Mouse (Mus musculus) large intestine, adult 2 months (tissue): ENCODE measurements around the gene Slc22a6. TPM values are rescaled to one million over a fixed set of nuclear protein-coding genes. Genes with fewer than 3 reads are reported as not detected.

Source experiments
- DNase-seq: peaks from one replicate; pipeline ENCODE4 v3.0.0-alpha.2; 2012; ENCODE audit warnings: low read depth, low spot score
- WGBS: fragments of 180-500 bp; shearing (Covaris S2); methylation state at CpG from one replicate; pipeline ENCODE4 v1.1.7; 2018; 5-methylcytosine and 5-hydroxymethylcytosine counted together
- polyA plus RNA-seq: library from polyadenylated mRNA; depleted of rRNA; stranded (reverse); fragments of >200 nt; gene quantifications from 2 replicates; pipeline ENCODE4 v1.2.3, GENCODE M21; 2012; rRNA removed

The Slc22a6 gene
- not detected in 2 replicates for polyA plus RNA-seq

DNA sequence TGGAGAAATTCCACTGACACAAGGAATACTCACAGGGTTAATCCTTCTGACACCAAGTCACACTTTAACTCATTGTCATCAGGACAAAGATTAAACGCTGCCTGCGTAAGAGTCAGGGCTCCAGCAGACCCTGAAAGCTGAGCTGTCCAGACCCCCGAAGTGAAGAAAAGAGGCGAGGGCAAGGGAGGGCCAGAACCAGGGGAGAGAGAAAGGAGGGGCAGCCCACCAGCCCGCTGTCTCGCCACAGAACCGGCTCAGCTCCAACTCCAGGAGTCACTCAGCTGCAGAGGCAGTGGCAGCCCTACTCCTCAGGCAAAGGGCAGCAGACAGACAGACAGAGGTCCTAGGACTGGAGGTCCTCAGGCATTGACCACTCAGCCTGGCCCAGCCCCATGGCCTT is at the start of gene Slc22a6:
Gene Slc22a6 (plus strand): TSS at position 136 of the 400 bp plus-strand sequence.
- whole genome bisulfite sequencing, result 54% methylated on average over 7 of the region's 7 CpGs
- no peak for DNase-seq

DNA sequence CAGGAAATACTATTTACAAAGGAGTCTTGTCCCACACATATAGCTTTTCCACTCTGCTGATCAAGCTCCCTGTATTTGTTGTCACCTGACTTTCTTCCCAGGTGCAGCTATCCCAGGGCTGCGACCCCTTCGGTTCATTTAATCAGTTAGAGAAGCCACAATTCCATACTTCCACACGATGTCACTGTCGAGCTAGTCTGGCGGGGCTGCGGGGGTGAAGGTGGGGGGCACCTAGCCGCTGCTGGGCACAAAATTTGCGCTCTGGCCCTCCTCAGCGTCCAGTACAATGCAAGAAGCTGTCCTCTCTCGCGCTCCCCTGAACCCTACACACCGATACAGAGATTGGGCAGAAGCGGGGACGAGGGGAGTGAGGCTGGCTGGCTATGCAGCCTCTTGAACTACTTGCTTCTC is 48.4 kb upstream of the Slc22a6 start:
- no peak for DNase-seq
- WGBS, result 37% methylated on average over 14 of the region's 14 CpGs

DNA sequence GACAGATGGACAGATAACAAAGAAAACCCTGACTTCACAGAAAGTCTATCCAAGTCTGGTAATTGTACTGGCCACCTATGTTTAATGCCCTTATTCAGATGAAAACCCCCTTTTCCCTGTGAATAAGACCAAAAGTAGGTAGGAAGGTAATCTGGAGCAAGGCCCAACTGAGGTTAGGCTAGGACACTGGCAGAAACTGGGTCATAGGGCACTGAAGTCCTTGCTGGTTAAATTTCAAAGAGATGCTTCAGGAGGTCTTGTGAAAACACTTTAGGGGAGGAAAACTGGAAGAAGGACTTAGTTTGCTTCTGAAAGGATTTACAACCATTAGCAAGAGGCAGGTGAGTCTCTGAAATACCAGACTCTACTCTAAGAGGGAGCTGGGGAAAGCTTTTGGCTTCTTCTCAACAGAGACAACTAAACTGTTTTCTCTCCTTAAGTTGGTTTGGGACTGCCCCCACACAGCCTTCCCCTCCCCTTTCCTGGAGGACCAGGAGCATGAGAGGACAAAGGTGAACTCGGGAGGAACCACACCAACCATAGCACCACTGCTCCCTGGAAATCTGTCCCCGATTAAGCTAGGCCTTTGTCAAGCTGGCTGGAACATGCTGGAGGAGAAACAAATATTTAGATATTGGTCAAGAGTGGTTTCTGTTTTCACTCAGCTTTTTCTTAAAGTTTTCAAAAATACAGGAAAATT is 47.3 kb upstream of the Slc22a6 start:
- no peak for DNase-seq
- 13% methylated on average over 2 of the region's 2 CpGs for WGBS

GRCm38 (mm10) chr19:8571746-8572145 is 46.1 kb upstream of the Slc22a6 start:
- WGBS, result 26% methylated on average over 7 of the region's 7 CpGs
- DNase-seq, result no peak

DNA sequence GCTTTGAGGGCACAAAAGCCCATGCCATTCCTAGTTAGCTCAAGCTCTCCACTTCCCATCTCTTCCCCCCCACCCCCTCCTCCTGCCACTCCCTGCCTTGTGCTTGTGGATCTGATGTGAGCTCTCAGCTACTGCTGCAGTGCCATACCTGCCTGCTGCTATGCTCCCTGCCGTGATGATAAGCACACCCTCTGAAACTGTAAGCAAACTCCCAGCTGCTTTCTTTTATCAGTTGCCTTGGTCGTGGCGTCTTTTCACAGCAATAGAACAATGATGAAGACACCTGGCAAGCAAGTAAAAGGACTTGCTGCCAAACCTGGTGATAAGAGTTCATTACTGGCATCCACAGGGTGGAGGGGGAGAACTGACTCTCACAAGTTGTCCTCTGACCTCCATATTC is 45.4 kb upstream of the Slc22a6 start:
- no peak for DNase-seq
- WGBS, result 22% methylated on average over 3 of the region's 3 CpGs

- 87% methylated on average over 4 of the region's 4 CpGs for WGBS
- no peak for DNase-seq
These were observed 40.4 kb upstream of the Slc22a6 start for GRCm38 (mm10) chr19:8577432-8577831.

- DNase-seq, result peak; percentile 32
- 19% methylated on average over 24 of the region's 24 CpGs for WGBS
These were observed 39.4 kb upstream of the Slc22a6 start for GRCm38 (mm10) chr19:8578293-8578969.

DNA sequence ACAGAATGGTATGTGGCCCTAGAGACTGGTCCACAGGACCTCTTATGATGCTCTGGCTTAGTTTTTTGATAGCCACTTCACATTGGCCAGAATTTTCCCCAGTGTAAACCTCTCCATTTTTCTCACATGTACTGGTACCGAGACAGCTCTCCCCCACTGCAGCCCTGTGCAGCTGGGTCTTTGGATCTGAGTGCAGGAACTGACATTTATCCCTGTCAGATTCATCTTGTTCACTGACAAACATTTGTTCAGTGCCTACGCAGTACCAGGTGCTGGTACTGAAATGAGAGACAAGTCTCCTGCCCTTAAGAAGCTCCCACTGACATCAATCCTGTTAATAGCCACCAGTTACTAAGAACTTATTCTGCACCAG is 38.9 kb upstream of the Slc22a6 start:
- WGBS, result 78% methylated on average over 2 of the region's 2 CpGs
- no peak for DNase-seq

GRCm38 (mm10) chr19:8585298-8585697 is 32.5 kb upstream of the Slc22a6 start:
- 82% methylated on average over 3 of the region's 3 CpGs for WGBS
- DNase-seq, result no peak

- WGBS, result 80% methylated on average over 2 of the region's 2 CpGs
- no peak for DNase-seq
These were observed 31.9 kb upstream of the Slc22a6 start for GRCm38 (mm10) chr19:8585899-8586298.

DNA sequence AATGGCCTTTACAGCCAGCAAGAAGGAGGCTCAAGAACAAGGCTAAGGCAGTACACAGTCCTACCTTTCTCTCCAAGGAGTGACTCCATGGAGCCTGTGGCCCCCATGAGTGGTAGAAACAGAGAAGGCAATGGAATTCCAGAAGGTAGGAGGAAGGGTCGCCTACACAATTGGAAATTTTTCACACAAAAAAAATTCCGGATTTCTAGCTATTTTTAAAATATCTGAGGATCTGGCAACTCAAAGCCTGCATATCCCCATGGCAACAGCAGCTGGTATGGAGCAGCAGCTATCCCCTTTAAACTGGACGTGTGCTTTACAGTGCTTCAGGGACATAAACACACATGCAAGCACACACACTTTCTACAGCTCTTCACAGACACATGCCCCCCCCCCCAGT is 31.5 kb upstream of the Slc22a6 start:
- DNase-seq, result no peak
- WGBS, result 65% methylated on average over 3 of the region's 3 CpGs

DNA sequence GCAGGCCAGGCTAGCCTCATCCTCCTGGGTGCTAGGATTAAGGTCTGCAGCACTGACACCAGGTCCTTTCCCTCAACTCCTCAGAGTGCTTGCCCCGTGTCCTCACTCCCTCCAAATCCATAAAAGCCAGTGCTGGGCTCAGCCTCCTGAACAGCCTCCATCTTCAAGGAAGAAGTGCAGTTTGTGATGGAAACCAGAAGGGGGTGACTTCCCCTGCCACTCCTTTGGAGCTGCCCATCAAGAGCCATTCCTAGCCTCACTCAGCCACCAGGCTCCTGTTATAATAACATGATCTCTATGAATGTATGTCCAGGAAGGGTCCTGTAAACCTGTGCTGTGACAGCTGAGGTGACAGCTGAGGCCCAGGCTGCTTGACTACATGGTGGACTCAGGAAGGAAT is 30.5 kb upstream of the Slc22a6 start:
- no peak for DNase-seq
- WGBS, result 53% methylated on average over 1 of the region's 1 CpGs

GRCm38 (mm10) chr19:8590954-8591353 is 26.9 kb upstream of the Slc22a6 start, which contains the start of gene Slc22a8:
Slc22a8 (plus strand) TSS chr19:8591254.
- 81% methylated on average over 8 of the region's 8 CpGs for WGBS
- no peak for DNase-seq

- WGBS, result 67% methylated on average over 2 of the region's 2 CpGs
- no peak for DNase-seq
These were observed 25.7 kb upstream of the Slc22a6 start for GRCm38 (mm10) chr19:8592155-8592554.

GRCm38 (mm10) chr19:8592873-8593408 is 24.9 kb upstream of the Slc22a6 start:
- no peak for DNase-seq
- 65% methylated on average over 6 of the region's 6 CpGs for WGBS

DNA sequence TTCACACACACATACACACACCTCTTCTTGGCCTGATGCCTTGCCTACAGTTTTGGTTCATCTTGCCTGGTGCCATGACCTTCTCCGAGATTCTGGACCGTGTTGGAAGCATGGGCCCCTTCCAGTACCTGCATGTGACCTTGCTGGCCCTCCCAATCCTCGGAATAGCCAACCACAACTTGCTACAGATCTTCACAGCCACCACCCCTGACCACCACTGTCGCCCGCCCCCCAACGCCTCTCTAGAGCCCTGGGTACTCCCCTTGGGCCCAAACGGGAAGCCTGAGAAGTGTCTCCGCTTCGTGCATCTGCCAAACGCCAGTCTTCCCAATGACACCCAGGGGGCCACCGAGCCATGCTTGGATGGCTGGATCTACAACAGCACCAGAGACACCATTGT is 24.0 kb upstream of the Slc22a6 start:
- DNase-seq, result no peak
- WGBS, result 93% methylated on average over 11 of the region's 11 CpGs

- DNase-seq, result no peak
- 28% methylated on average over 1 of the region's 1 CpGs for WGBS
These were observed 23.3 kb upstream of the Slc22a6 start for GRCm38 (mm10) chr19:8594518-8594917.

GRCm38 (mm10) chr19:8597269-8597668 is 20.6 kb upstream of the Slc22a6 start:
- WGBS, result 55% methylated on average over 4 of the region's 4 CpGs
- no peak for DNase-seq

DNA sequence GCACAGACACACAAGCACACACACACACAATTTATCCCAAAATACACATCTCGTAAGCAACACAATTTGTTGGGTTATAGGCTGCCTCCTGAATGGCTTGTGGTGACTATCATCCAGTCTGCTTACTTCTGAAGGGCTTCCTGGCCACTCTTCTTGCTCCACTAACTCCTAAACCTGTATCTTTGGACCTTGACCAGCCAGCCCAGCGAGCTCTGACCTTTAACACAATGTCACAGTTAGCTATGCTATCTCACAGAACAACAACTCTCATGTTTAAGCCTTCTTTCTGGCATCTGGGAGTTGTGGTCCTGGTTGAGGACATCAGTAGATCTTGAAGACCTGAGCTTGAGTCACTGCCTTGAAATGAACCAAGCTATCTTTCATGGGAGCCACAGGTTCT is 18.6 kb upstream of the Slc22a6 start:
- WGBS, result 66% methylated on average over 2 of the region's 2 CpGs
- DNase-seq, result no peak

DNA sequence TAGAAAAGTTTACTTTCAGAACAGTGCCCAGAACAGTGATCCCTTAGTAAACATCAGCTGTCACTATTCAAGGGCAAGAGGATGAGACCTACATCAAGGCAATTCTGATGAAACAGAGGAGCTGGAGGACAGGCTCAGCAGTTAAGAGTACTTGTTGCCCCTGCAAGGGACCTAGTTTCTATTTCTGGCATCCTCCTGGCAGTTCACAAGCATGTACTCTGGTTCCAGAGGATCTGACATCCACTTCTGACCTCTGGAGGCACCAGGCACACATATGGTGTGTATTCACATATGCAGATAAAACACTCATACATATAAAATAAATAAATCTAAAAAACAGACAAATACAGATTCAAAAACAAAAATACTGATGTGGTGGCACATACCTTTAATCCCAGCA is 15.9 kb upstream of the Slc22a6 start:
- DNase-seq, result no peak

- WGBS, result 70% methylated on average over 3 of the region's 3 CpGs
These were observed 14.9 kb upstream of the Slc22a6 start for GRCm38 (mm10) chr19:8602914-8603313.

More at GRCm38 (mm10) chr19:8602914-8603313, 14.9 kb upstream of the Slc22a6 start:
- no peak for DNase-seq
